Mouse (Mus musculus): Measurements from ENCODE around the gene Nr5a1. TPM values are rescaled to one million over a fixed set of nuclear protein-coding genes. Genes with fewer than 3 reads are reported as not detected.

The Nr5a1 gene
- polyA plus RNA-seq, 1 experiment from 2014 or later = not detected

DNA sequence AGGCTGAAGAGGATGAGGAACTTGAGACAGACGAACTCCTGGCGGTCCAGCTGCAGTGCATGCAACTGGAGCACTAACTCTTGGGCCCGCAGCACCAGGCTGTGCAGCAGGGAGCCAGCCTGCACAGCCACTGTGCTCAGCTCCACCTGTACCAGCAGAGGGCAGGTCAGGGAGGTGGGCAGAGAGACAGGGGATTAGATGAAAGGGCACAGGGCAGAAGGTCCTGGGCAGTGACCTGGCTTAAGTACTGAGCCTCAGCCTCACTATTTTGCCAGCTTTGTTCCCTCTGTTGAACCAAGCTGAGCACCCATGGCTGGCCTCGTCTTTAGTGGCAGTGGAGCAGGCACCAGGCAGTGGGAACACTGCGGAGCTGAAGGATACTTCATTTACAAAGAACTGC lies 14.2 kb downstream of the Nr5a1 start:
- Histone ChIP-seq H3K27me3 (replicated peaks) (peaks cover 100% of the 10 kb centered on the region), H3K4me3 (no peak overlapping the region), H3K4me2 (no peak overlapping the region), H3K9ac (no peak overlapping the region), H3K27ac (no peak overlapping the region), H3K9me3 (replicated peaks) (no peaks in the 10 kb centered on the region), H3K36me3 (no peaks in the 10 kb centered on the region), H3K4me1 (peaks cover 7% of the 10 kb centered on the region; the same call in 1 of the 2 replicates)
- WGBS (ENCODE audit: insufficient replicate concordance) = 58% methylated on average over 5 of the region's 5 CpGs
- no peak for ATAC-seq

DNA sequence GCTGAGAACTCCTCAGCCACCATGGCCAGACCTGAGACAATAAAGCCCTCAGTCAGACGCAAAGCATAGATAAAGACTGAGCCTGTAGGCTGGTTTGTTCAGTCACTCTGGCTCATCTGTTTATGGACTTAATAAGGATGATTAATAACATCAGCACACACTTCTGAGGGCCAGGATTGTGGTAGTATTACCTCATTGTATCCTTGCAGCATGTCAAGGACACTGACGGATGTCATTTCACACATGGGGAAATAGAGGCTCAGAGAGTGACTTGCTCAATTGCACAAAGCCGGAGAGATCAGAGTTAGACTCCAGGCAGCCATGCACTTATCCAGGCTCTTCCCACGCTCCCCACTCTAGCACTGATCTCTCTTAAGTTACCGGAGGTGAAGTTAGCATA lies 15.7 kb downstream of the Nr5a1 start:
- Histone ChIP-seq H3K4me3 (no peak overlapping the region), H3K4me1 (peaks cover 7% of the 10 kb centered on the region; the same call in 1 of the 2 replicates), H3K27me3 (replicated peaks) (peaks cover 98% of the 10 kb centered on the region), H3K27ac (no peak overlapping the region), H3K36me3 (no peaks in the 10 kb centered on the region), H3K4me2 (no peak overlapping the region), H3K9me3 (replicated peaks) (no peaks in the 10 kb centered on the region), H3K9ac (no peak overlapping the region)
- ATAC-seq = no peak
- WGBS (ENCODE audit: insufficient replicate concordance) = 64% methylated on average over 5 of the region's 5 CpGs

DNA sequence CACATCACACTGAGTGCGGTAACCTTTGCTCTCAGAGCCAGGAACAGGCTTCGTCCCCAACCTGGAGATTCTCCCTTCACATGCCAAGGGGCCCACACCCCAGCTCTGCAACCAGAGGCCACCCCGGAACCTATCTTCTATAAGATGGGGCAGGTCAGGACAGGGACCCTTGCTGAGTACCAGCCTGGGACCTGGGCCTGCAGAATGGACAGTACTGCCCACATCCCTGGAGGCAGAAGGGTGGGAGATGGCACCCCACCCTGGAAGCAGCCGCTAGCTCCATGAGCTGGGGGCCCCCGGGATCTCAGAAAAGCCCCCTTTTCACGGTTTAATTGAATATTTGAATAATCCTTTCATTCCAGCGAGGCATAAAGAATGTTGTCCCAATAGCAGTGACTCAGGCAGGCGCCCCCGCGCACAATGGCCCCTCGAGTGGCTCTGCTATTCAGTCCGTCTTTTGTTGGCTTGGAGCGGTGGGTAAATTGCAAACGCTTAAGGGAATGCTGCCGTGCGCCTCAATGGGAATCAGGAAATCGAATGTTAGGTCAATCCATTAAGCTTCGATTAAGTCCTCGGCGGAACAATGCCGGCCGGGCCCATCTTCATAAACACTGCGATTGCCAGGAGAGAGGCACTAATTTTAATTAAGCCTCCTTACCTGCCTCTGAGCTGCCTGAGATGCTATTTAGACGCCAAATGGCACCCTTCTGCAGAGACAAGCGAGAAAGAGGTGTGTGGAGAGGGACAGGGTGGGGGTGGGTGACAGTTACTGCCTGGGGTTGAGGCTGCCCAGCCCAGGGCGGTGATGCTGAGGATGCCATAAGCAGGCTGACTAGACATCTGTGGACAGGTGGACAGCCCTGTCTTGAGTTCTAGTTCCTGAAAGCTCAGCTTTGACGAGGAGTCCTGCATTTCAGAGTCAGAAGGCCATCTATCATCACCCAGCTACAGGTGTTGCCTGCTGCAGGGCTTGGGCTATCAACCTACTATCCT lies 16.9 kb downstream of the Nr5a1 start:
- Histone ChIP-seq H3K4me3 (no peak overlapping the region), H3K4me1 (peaks cover 7% of the 10 kb centered on the region; the same call in 1 of the 2 replicates), H3K27me3 (replicated peaks) (peaks cover 97% of the 10 kb centered on the region), H3K27ac (no peak overlapping the region), H3K9ac (no peak overlapping the region), H3K4me2 (no peak overlapping the region), H3K9me3 (replicated peaks) (no peaks in the 10 kb centered on the region), H3K36me3 (no peaks in the 10 kb centered on the region)
- 60% methylated on average over 27 of the region's 27 CpGs for WGBS (ENCODE audit: insufficient replicate concordance)
- ATAC-seq = no peak

DNA sequence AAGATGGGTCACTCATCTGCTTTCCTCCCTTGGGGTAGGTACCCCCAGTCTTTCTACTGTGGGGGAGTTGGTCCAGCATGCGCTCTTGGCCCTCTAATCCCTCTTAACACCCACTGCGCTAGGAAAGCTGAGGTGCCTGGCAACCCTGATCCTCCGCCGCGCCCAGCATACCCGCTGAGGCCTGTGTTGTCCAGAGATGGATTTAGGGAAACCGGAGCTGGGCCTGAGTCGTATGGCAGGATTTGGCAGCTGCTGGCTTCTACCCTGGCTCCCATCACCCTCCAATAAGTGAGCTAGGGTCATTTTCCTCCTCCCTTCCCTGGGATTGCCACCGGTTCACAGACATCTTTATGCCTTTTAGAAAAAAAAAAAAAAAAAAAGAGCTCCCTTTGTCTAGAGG lies 18.6 kb downstream of the Nr5a1 start:
- no peak overlapping the region for H3K27ac ChIP-seq
- H3K27me3 ChIP-seq (replicated peaks) = peaks cover 91% of the 10 kb centered on the region
- no peak overlapping the region for H3K4me3 ChIP-seq
- H3K4me2 ChIP-seq = no peak overlapping the region
- no peak for ATAC-seq
- H3K9me3 ChIP-seq (replicated peaks) = no peaks in the 10 kb centered on the region
- H3K36me3 ChIP-seq = no peaks in the 10 kb centered on the region
- H3K9ac ChIP-seq = no peak overlapping the region
- H3K4me1 ChIP-seq = peaks cover 6% of the 10 kb centered on the region; the same call in 1 of the 2 replicates
- WGBS (ENCODE audit: insufficient replicate concordance) = 70% methylated on average over 9 of the region's 9 CpGs

DNA sequence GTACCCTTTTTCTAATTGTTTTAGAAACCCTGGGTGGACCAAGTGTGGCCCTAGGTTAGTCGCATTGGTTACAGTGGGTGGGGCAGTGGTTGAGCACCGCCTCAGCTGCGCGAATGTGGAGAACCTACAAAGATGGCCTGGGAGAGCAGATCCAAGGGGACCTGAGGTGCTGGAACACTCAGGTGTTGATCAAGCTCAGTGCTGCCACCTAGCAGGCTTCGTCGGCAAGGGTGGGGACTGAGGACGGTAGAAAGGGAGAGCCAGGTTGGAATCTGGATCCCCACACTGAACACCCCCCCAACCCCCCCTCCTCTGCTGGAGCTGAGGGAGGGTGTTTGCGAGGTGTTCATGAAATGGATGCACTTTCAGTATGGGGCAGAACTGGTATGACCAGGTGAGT lies 22.8 kb downstream of the Nr5a1 start:
- Histone ChIP-seq H3K4me1 (peaks cover 9% of the 10 kb centered on the region), H3K4me2 (no peak overlapping the region), H3K36me3 (no peaks in the 10 kb centered on the region), H3K9ac (no peak overlapping the region), H3K27ac (no peak overlapping the region), H3K27me3 (replicated peaks) (peaks cover 91% of the 10 kb centered on the region), H3K4me3 (no peak overlapping the region), H3K9me3 (replicated peaks) (no peaks in the 10 kb centered on the region)
- 9% methylated on average over 8 of the region's 8 CpGs for WGBS (ENCODE audit: insufficient replicate concordance)
- ATAC-seq = no peak

DNA sequence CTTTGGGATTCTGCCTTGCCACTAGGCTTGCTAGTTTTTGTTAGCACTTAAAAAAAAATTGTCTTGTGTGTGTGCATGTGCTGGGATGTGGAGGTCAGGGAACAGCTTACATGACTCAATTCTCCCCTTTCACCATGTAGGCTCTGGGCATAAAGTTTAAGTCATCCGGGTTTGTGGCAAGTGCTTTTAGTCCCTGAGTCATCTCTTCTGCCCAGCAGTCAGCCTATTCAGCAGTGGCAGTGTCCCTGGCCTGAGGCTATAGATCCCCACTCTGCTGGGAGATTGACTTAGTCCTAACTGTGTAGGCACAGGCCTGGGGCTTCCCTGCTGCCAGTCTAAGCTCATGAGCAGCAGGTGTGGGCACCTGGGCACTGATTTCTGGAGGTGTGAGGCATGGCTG lies 24.5 kb downstream of the Nr5a1 start:
- H3K4me2 ChIP-seq = no peak overlapping the region
- H3K36me3 ChIP-seq = no peaks in the 10 kb centered on the region
- no peak overlapping the region for H3K4me3 ChIP-seq
- H3K9me3 ChIP-seq (replicated peaks) = no peaks in the 10 kb centered on the region
- 68% methylated on average over 1 of the region's 1 CpGs for WGBS (ENCODE audit: insufficient replicate concordance)
- no peak for ATAC-seq
- H3K9ac ChIP-seq = no peak overlapping the region
- peaks cover 9% of the 10 kb centered on the region for H3K4me1 ChIP-seq
- peaks cover 86% of the 10 kb centered on the region for H3K27me3 ChIP-seq (replicated peaks)
- no peak overlapping the region for H3K27ac ChIP-seq

DNA sequence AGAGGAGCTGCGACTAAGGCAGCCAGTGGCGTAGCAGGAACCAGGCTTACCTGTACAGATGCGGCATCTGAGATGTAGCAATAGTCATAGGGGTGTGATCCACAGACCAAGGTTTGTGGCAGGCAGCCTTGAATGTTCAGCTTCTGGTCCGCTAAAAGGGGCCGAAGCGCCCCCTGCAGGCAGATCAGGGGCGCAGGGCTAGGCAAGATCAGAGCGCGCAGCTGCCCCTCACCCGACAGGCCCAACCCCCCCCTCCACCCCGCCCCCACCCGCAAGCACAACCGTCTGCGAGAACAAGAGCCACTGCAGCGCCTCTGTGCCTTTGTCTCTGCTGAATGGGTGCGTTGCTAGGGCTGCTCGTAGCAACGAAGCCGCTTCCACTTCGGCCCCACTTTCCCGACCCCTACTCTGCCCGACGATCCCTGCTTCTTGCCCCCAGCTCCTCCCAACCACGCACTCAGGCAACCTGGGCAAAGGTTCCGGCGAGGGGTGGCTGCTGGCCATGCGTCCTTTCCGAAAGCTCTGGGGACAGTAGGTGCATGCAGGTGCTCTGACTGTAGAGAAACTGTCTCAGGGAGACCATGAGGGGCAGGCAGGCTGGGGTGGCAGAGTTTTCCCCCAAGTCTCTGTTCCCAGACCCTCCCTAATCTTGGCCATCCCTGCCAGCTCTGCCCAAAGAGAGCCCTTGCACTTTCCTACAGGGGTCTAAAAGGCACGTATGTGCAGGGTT lies 25.4 kb downstream of the Nr5a1 start:
- Histone ChIP-seq H3K9ac (0 out of 2 replicates have a peak overlapping the region, but pooled peaks have one; percentile 29), H3K4me2 (peak overlapping the region; percentile 63), H3K4me3 (peak overlapping the region; percentile 38), H3K4me1 (peaks cover 9% of the 10 kb centered on the region), H3K36me3 (no peaks in the 10 kb centered on the region), H3K27me3 (replicated peaks) (peaks cover 80% of the 10 kb centered on the region), H3K27ac (no peak overlapping the region), H3K9me3 (replicated peaks) (no peaks in the 10 kb centered on the region)
- 5% methylated on average over 29 of the region's 29 CpGs for WGBS (ENCODE audit: insufficient replicate concordance)
- ATAC-seq = peak; percentile 52; the same call in 1 of the 2 replicates

DNA sequence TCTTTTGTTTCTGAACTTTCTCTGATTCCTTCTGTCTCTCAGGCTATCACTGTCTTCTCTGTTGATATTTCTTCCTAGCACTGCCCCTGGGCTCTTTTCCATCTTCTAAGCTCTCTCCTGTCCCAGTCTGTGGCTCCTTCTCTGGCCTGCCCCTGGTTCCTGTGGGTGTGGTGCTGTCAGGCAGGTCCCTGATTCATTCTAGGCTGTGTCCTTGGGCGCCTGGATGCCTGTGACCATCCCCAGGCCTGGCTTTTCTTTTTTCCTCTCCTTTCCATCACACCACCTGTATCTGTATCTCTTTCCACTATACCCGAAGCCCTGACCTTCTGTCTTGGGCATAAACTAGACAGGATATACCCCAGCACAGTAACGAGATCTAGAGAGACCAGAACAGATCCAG lies 28.6 kb downstream of the Nr5a1 start:
- WGBS (ENCODE audit: insufficient replicate concordance) = 47% methylated on average over 3 of the region's 3 CpGs
- Histone ChIP-seq H3K4me2 (no peak overlapping the region), H3K27me3 (replicated peaks) (peaks cover 66% of the 10 kb centered on the region), H3K4me1 (peaks cover 25% of the 10 kb centered on the region), H3K9me3 (replicated peaks) (no peaks in the 10 kb centered on the region), H3K27ac (no peak overlapping the region), H3K9ac (no peak overlapping the region), H3K4me3 (no peak overlapping the region), H3K36me3 (no peaks in the 10 kb centered on the region)
- no peak for ATAC-seq

DNA sequence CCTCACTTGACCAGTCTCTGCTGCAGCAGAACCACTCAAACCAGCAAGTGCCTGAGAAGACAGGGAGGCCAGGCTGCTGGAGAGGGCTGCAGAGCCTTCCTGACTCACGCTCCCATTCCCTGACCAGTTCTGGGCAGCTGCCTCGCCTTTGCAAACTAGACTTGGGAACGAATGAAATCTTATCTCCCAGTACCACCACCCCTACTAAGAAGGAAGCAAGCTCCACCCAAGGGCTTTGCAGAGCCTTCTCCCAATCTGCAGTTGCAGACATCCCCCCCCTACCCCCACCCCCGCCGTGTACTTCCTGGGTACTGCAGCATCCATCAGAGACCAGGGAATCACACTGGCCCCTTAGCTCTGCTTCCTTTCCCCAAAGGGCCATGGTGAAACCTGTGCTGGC lies 31.3 kb downstream of the Nr5a1 start:
- Histone ChIP-seq H3K4me1 (peaks cover 16% of the 10 kb centered on the region), H3K36me3 (no peaks in the 10 kb centered on the region), H3K27me3 (replicated peaks) (peaks cover 49% of the 10 kb centered on the region), H3K9me3 (replicated peaks) (no peaks in the 10 kb centered on the region), H3K27ac (no peak overlapping the region), H3K4me3 (no peak overlapping the region), H3K4me2 (peak overlapping the region; percentile 23; the same call in 1 of the 2 replicates), H3K9ac (no peak overlapping the region)
- 15% methylated on average over 5 of the region's 5 CpGs for WGBS (ENCODE audit: insufficient replicate concordance)
- peak; percentile 77 for ATAC-seq

DNA sequence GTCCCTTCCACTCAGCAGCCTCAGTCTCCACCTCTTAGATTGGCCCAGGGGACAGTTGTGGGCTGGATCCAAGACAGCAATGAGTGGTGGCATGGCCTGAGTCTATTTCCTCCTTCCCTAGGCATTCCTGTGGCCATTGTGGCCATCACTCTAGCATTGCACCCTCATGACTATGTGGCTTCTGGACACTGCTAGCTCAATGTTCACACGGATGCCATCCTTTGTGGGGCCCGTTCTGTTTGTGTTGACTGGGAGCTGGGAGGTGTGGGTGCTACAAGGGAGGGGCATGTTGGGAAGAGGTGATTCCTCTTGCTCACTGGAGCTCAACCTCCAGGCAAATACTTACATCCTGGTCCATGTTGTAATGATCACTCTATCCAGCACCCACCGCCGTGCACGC lies 32.1 kb downstream of the Nr5a1 start:
- ATAC-seq = no peak
- Histone ChIP-seq H3K4me3 (no peak overlapping the region), H3K27me3 (replicated peaks) (peaks cover 40% of the 10 kb centered on the region), H3K4me2 (no peak overlapping the region), H3K27ac (no peak overlapping the region), H3K9ac (no peak overlapping the region), H3K4me1 (peaks cover 16% of the 10 kb centered on the region), H3K36me3 (no peaks in the 10 kb centered on the region), H3K9me3 (replicated peaks) (no peaks in the 10 kb centered on the region)
- 82% methylated on average over 5 of the region's 5 CpGs for WGBS (ENCODE audit: insufficient replicate concordance)

DNA sequence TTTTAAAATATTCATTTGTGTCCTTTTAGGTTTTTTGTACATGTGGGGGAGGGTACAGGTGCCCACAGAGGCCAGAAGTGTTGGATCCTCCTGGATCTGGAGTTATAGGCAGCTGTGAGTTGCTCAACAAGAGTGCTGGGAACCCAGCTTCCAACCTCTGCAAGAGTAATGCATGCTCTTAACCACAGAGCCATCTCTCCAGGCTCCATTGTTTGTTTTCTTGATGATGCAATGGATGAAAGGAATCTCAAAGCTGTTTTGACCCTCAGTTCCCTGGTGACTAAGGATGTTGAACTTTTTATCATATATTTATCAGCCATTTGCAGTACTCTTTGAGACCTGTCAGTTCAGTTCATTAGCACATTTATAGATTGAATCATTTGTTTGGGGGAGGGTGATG lies 35.4 kb downstream of the Nr5a1 start:
- no peak for ATAC-seq
- Histone ChIP-seq H3K9me3 (replicated peaks) (no peaks in the 10 kb centered on the region), H3K27ac (no peak overlapping the region), H3K4me2 (no peak overlapping the region), H3K4me1 (peaks cover 16% of the 10 kb centered on the region), H3K4me3 (no peak overlapping the region), H3K27me3 (replicated peaks) (peaks cover 38% of the 10 kb centered on the region), H3K36me3 (no peaks in the 10 kb centered on the region), H3K9ac (no peak overlapping the region)

DNA sequence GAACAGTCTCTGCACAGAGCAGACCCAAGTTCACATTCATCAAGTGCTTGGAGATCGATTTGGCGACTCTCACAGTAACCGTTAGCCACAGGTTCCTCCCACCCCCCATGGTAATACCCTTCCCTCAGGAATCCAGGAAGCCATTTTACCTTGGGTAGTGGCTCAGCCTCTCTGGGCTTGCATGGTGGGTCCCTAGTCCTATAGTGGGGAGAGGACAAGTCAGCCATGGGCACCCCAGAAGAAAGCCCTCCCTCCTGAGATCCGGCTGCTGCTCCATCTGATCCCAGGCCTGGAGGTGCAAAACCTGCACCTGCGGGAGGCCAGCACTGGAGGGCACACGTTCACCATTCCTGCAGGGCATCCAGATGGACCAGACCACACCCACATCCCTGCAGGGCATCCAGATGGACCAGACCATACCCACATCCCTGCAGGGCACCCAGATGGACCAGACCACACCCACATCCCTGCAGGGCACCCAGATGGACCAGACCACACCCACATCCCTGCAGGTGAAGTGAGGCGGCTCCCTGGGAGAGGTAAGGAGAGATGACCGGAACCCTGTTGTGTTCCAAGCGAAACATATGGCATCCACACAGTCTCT lies 38.9 kb downstream of the Nr5a1 start:
- Histone ChIP-seq H3K9me3 (replicated peaks) (no peaks in the 10 kb centered on the region), H3K27me3 (replicated peaks) (peaks cover 62% of the 10 kb centered on the region), H3K27ac (no peak overlapping the region), H3K4me3 (no peak overlapping the region), H3K4me2 (no peak overlapping the region), H3K36me3 (no peaks in the 10 kb centered on the region), H3K4me1 (no peaks in the 10 kb centered on the region), H3K9ac (no peak overlapping the region)
- ATAC-seq = no peak
- WGBS (ENCODE audit: insufficient replicate concordance) = 47% methylated on average over 9 of the region's 9 CpGs
